Mouse (Mus musculus) ovary, postnatal 10 days (tissue): Measurements from ENCODE around the gene Crtc1.
A peak's percentile ranks its signal among the peaks of the same experiment; 100 is the strongest.

Source experiments
- DNase-seq: peaks from one replicate; pipeline ENCODE4 v3.0.0; 2022; ENCODE audit warnings: low spot score

The Crtc1 gene

DNA sequence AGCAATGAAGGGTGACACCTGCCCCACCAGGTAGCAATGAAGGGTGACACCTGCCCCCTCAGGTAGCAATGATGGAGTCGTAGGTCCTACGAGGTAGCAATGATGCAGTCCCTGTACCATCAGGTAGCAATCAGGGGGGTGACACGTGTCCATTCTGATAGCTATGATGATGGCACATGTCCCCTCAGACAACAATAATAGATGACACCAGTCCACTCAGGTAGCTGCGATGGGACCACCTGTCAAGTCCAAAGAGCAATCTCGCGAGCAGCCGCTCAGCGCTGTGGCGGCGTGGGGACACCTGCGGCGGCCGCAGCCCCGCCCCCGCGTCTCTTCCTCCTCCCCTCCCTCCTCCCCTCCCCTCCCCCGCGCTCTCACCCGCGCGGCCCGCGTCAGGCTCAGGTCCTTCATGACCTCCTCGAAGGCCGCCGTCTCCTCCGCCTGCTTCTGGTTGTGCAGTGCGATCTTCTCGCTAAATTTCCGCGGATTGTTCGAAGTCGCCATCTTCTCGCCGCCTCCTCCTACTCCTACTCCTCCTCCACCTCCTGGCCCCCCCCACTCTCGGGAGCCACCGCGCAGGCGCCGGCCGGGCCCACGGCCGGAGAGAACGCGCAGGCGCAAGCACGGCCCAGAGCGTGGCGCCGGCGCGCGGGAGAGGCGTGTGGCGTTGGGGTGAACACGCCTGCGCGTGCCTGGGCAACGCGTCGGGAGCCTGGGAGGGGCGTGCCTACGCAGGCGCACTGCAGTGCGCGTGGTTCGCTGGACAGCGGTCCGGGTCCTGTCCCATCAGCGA lies at the start of gene Crtc1:
Gene Crtc1 (minus strand): TSS at position 525 of the 793 bp plus-strand sequence.
- peak; percentile 96 for DNase-seq

DNA sequence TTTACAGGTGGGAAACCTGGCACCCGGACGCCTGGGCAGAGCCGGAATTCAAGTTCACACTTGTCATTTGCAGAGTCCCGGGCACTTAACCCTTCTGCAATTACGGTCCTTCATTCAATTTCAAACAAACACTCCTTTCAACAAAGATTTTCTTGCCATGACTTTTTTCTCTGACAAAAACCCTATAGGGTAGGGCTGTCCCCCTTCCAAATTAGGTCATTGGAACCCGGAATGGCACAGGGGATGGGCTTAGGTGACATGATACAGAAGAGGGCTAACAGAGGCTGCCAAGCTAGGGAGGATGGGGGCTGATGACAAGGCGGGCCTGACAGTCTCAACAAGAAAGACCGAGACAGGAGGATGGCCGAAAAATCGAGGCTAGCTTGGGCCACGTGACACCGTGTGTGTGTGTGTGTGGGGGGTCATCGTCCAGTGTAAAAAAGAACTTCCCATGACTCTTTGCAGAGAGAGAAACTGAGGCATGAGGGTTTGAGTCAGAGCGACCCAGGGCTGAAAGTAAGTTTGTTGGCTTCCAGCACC lies 49.6 kb upstream of the Crtc1 start:
- no peak for DNase-seq

DNA sequence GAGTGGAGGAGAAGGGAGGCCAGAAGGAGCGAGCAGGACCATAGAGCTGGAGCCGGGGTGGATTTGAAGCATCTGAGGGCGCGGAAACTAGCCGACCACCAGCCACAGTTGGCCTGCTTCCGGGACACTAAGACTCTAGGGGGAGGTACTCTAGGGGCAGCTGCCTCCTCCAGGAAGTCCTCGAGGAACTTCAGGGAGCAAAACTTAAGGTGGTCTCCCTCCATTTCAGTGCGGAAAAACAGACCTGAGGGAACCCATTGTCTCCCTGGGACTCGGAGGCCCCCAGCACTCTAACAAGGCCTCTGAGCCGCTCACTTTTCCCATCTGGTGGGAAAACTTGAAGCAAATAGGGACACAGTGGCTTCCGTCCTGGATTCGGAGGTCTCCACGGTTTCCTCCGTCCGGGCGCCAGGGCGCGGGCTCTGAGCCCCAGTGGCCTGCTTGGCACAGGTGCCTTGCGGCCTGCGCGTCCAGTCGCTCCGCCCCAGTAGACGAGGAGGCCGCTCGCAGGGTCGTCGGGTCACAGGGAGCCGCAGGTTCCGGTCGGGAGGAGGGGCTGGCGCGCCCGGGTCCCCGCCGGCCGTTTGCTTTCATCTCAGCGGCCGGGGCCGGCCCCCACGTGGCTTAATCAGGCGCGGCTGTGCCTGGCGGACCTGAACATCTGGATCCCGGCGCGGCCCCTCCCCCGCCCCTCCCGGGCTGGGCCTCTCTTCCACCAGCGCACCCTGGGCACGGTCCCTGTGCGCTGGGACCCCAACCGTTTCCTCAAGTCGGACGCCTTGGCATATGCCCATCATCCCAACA lies 48.8 kb upstream of the Crtc1 start:
- DNase-seq, result no peak

DNA sequence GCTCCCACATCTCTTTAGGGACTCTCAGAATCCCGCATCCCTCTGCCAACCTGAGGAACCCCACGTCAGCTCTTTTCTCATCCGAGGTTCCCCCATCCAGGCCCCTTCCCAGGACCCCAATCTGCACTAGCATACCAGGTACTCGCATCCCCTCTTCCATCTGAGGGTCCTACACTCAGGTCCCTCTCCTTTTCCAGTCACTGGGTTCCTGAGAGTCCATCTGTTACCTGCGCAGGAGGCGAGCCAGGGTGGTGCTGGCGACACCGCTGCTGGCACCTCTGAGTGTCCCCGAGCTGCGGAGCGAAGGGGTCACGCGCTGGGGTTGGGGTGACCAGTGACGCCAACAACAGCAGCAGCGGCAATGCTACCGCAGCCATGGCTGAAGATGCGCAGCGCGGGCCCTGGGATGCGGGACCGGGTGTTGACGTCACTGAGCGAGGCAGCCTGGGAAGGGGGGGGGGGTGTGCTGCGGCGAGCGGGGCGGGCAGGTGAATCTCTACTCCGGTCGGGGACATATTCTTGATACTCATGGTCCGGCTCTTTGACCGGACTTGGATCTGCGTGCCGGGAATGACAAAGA lies 47.7 kb upstream of the Crtc1 start, which contains the start of gene Tmem59l:
Gene Tmem59l (minus strand): TSS at position 418 of the 580 bp plus-strand sequence.
- DNase-seq, result no peak

DNA sequence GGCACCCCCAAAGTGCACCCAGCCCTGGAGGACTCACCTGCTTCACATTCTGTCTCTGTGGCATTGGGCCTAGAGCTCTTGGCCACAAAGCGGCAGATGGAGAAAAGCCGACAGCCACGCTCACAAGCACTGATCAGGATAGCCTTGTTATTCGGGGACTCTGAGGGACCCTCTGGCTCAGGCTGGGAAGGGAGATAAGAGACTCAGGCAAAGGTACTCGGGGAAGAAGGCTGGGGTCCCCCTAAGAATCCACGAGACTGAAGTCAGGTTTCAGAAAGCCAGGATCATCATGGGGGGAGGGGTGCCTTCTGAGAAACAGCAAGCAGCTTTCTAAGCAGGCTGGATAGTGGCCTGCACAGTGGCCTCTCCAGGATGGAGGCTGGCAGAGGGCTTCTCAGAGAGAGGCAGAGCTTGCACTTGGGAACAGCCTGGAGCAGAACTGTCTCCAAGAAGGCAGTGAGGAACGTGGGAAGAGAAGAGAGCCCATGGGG lies 46.9 kb upstream of the Crtc1 start:
- no peak for DNase-seq

DNA sequence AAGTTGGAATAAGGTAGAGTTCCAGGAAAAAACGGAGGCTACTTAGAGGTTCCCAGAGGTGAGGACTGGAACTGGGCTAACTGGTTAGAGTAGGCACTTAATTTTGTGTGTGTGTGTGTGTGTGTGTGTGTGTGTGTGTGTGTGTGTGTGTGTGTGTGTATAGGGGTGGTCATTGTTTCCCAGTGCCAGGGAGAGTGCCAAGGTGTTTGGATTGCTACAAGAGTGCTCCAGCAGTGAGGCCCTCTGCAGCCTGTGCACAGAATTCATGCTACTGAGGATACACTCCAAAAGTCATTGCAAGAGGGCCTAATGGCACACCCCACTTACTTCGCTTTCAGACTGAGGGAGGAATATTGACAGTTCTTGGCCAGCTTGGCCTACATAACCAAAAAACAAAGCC lies 43.6 kb upstream of the Crtc1 start:
- DNase-seq, result no peak

DNA sequence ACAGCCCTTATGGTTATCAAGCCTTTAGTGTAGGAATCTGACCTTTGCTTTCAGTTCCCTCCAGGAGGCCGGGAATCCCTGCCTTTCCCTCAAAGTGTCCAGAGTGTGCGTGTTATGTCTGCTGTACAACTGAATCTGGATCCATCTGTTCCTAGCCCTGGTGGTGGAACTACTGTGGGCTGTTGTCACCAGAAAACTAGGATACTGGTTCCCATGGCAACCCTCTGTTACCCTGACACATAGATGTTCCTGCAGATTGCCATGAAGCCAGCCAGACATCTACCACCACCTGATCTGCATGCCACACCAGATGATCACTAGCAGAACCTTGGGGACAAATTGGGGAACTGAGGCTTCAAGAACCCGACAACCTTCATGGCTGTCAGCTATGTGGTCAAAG lies 42.5 kb upstream of the Crtc1 start:
- DNase-seq, result no peak

DNA sequence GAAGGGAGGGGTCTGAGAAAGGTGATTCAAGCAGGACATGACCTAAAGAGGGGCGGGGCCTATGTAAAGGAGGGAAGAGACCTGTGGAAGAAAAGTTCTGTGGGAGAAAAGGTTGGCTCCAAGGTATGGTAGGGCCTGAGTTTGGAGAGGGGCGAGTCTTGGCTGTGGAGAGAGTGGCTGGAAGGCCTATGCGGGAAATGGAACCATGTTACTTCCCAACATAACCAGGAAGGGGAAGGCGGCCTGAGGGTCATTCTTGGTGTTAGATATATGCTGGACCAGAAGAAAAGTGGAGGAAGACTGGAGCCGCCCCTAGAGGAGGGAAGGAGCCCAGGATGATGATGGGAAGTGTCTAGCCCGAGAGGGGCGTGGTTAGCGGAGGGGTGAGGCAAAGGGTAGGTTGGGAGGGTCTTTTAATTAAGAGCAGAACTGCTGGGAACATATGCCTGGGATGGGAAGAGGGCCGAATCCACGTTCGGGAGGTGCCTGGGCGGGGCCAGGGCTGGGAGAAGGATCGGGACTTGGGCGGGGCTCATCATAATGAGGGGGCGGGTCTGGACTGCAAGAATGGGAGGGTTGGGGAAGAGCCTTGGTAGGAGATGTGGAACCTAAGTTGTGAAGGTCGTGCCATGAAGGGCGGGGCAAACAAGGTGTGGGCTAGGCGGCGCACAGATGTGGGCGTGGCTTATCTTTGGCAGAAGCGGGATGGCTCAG lies 38.0 kb upstream of the Crtc1 start:
- no peak for DNase-seq

DNA sequence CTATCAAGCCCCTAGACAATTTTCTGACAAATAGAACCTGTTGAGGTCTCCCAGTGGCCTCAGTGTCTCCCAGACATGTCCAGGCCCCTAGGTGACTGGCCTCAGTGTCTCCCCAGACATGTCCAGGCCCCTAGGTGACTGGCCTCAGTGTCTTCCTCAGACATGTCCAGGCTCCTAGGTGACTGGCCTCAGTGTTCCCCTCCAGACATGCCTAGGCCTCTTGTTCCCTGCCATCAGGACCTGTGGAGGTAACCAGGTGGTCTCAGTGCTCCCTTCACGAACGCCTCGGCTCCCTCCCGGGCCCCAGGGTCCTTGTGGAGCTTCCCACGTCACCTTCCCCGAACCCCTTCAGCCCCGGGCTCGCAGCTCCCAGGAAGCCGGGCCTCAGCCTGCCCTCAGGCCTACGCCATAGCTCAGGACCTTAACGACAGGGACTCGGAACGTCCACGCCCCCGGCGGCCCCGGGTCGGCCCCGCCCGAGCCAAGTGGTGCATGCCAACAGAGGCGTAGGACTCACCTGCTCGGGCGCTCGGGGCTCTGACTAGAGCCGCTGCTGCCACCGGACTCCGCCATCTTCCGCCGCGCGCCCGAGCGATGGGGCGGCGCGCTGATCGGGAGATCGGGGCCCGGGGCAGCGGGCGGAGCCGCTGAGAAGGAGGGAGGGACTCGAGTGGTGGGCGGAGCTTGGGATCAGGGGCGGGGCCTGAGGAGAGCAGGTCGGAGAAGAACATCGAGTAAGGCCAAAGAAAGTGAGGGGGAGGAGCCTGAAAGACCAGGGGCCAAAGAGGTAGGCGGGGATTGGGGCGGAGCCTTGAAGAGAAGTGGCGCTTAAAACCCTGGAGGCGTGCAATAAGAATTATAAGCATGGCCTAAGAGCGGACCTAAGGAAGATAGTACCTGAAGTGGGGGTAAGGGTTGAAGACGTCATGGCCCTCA lies 37.2 kb upstream of the Crtc1 start, which contains the start of gene Klhl26:
Gene Klhl26 (minus strand): TSS at position 636 of the 936 bp plus-strand sequence.
- peak; percentile 78 for DNase-seq

DNA sequence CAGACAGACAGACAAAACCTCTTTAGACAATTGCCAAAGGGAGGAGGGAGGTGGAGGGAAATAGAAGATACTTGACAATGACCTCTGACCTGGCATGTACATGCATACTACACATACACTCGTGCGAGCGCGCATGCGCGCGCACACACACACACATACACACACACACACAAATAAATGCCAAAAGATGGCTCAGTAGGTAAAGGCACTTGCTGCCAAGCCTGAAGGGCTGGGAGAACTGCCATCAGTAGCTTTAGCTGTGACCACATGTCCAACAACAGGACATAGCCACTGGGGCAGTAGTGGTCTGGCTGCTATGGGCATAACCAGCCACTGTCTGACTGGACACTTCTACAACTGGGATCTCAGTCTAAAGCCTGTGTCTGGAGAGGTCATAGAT lies 32.5 kb upstream of the Crtc1 start:
- no peak for DNase-seq

DNA sequence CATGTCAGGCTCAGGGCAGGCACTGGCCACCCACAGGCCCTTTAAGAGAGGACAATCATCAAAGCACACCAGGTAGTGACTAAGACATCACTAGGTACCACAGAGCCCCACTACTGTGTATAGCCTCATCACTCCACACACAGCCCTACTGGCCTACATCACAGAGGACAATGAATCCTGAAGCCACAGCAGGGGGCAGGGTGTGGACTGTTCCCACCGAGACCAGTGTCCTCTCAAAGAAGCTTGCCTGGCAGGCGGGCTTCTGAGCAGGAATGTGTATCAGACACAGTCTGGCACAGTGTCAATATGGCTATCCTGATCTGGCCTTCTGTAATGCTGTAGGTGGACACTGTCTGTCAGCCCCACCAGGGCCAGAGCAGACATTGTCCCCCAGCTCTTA lies 30.6 kb upstream of the Crtc1 start:
- no peak for DNase-seq

DNA sequence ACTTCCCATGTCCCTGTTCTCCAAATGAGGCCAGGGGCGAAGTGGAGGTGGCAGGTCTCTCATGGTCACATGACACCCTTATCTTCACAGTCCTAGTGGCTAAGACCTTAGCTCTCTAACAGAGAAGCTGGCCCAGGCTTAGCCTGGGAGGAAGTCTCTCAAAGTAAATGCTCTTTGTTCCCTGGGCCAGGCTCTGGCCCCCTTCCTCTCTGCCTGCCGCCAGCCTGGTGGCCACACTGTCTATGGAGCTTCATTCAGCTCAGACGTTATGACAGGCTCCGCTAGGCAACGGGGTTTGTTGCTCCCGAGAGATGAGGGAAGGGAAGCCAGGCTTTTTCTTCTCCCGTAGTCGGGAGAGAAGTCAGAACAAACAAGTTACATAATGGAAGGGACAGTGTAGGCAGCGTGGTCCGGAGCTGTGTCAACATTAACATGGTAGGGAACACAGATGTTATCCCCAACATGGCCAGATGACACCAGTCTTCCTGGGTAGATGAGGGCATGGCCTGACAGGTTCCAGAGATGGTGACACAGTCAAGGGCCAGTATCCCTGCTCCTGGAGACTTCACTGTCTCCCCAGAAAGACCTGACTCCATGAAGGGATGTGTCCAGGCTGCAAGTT lies 30.0 kb upstream of the Crtc1 start:
- DNase-seq, result no peak

DNA sequence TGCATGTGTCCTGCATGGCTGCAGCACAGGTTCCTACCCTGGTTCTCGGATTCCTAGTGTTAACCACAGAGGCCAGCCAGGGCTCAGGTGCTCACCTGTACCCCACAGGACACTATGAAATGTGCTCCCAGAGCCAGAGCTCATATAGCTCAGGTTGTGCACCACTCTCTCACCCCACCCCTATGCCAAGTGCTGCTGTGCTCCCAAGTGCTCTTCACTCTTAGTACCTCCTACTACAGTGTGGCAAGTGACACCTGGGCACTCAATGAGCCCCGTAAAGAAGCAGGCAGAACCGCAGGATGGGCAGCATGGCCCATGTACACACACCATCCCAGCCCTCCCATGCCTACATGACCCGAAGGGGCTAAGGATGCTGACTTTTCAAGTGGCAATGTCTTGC lies 29.4 kb upstream of the Crtc1 start:
- DNase-seq, result no peak

DNA sequence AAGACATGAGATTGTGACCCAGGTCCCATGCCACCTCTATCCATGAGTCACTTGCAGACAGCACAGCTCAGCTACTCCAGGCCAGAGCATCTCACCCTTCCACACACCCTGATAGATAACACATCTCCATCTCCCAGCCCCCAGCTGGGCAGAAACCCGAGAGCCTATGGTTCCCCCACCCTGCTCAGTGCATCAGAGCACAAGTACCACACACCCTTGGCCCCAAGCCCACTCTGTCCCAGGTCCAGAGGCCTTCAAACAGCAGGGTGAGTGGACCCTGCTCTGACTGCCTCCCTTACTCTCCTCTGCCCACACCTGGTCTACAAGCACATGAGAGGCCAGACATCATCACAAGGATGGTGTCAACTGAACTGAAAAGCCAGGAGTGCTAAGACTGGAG lies 28.5 kb upstream of the Crtc1 start:
- no peak for DNase-seq

DNA sequence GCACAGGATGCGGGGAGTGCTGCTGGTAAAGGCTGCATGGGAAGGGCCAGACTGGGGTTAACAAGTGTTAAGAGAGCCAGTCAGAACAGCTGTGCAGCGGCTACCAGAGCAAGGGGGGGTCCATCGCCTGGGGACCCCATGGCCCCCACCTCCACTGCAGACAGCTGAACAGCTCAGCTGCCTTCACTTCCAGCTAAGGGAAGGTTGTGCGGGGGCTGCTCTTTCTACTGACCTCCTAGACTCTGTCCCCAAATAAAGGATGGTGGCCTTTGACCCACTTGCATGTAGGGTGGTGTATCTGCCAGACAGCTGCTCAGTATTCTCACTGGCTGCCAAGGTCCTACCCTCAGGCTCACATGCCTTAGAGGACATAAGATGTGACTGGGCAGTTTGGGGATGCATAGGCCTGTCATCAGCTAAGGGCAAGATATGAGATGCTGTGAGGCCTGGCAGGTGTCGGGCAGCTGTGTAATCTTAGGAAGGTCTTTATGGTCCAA lies 27.9 kb upstream of the Crtc1 start:
- DNase-seq, result no peak

DNA sequence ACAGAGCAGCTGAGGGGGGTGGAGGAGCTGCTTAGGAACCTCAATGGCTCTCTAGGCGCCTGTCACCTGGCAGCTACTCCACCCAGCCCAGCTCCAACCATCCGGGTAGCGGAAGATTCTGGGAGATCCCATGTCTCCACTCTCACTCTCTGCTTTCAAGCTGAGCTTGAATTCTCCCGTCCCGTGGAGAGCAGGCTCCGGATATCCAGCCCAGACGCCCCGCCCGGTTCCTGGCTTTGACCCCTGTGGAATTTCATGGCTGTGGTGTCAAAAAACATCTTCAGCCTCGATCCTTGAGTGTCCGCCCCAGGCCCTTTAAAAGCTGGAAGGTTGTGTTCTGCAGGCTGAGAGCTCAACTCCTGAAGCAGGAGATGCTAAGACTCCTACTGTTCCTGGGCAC lies 27.4 kb upstream of the Crtc1 start:
- DNase-seq, result no peak

DNA sequence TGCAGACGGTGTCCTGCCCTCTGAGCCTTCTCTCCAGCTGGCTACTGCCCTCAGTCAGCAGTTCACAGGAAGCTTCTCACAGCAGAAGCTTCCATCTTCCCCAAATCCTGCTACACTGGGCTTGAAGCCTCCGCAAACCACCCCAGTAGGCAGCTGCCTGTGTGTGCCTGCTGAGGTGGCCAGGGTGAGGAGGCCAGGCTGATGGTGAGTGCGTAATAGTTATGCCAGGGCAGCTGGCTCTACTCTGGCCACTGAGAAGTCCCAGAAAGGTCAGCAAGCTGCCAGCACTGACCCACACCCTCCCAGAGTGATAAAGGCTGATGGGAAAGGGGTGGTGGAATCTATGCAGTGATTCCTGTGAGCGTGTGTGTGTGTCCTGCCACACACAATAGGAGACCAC lies 26.9 kb upstream of the Crtc1 start:
- DNase-seq, result no peak

DNA sequence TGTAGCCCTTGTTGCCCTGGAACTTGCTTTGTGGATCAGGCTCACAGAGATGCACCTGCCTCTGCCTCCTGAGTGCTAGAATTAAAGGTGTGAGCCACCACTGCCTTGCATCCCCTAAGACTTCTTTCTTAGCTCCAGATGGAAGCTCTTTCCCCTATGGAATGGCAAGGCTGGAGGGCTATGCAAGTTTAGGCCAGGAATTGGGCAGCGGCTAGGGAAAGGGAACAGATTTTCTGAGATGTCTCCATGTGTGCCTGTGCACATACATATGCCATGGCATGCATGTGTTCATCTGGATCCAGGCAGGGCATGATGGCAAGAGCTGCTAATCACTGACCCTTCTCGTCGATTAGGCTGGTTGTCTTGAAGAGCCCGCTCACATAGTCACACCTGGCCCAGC lies 26.3 kb upstream of the Crtc1 start:
- no peak for DNase-seq

DNA sequence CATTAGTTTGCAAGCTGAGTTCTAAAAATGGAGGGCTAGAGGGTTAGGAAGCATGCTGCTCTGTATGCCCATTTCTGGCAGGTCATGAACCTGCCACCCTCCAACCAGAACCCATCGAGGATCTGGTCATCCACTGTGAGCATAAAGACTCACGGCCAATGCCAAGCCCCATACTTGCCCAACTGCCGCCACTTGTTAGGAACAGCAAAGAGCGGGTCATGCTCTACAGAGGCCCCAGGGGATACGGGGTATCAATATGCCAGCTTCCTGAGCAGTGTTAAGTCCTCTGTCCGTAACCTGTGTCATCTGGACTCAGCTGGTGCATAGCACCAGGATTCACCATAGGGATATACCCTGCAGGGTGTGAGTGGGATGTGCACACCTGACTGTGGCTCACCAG lies 24.8 kb upstream of the Crtc1 start:
- no peak for DNase-seq

DNA sequence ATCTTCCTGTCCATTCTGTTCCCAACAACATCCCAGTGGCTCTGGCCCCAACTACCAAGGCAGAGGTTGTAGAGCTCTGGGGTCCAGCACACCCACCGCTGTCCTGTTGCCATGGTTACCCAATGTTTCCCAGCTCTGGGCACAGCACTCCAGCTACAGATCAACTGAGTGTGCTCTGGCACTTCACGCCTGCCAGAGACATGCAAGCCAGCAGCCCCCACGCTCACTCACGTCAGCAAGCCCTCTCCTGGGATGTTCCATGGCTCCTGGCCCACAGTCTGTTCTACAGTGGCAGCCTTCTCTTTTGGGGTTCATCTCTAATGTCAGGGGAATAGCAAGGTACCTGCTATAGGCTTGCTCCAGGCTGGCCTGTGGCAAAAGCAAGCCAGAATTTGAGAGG lies 23.9 kb upstream of the Crtc1 start:
- no peak for DNase-seq
